14 mouse cellular contexts compared by ENCODE assay signal in genomic region chr14:106269680-106270079, GRCm38 (mm10).
A peak's percentile ranks its signal among the peaks of the same experiment; 100 is the strongest.
DNase-seq lines count a peak whose midpoint lies in the region; ATAC-seq and TF ChIP-seq lines count a peak whose summit lies in the region.
"Had no signal": no experiment of that assay in that cellular context is flagged by ENCODE, and none has a peak within 500 bp of the region (broad histone marks: within the 10 kb centered on the region; RNA-seq: fewer than 3 reads in every experiment).

No protein-coding gene starts in this region.

- DNase-seq in forebrain, postnatal 0 days = peak; percentile 59
- DNase-seq in forebrain, embryonic 11.5 days (ENCODE audit: low spot score) = no peak
- DNase-seq in NIH3T3 (ENCODE audit: low read depth) = peak; percentile 51
- DNase-seq in embryonic facial prominence, embryonic 11.5 days (ENCODE audit: low spot score) = peak; percentile 85
- peak; percentile 50 for DNase-seq in gastrocnemius, postnatal 14 days
- no peak for DNase-seq in c-Kit-positive CD71-positive TER-119-positive erythroid progenitor cells, embryonic 14.5 days (ENCODE audit: low spot score)
- no peak for DNase-seq in heart, adult 11 months
- DNase-seq in midbrain, embryonic 11.5 days (ENCODE audit: low spot score, missing footprints) = no peak
- DNase-seq: adrenal gland, postnatal 25 days; cerebellum, postnatal 36 days; heart, postnatal 10 days; kidney, adult 8-10 months had no signal

- H3K9ac ChIP-seq in forebrain, postnatal 0 days = no peak overlapping the region
- H3K9ac ChIP-seq in forebrain, embryonic 11.5 days (ENCODE audit: low read length) = no peak overlapping the region
- no peak overlapping the region for H3K9ac ChIP-seq in embryonic facial prominence, embryonic 11.5 days (replicated peaks; ENCODE audit: low read length)
- no peak overlapping the region for H3K9ac ChIP-seq in midbrain, embryonic 11.5 days (ENCODE audit: low read length)
- H3K9ac ChIP-seq: liver, embryonic 15.5 days had no signal

- peak; percentile 50 for ATAC-seq in forebrain, postnatal 0 days
- no peak for ATAC-seq in forebrain, embryonic 11.5 days (replicated peaks; ENCODE audit: low FRiP score)
- ATAC-seq in embryonic facial prominence, embryonic 11.5 days (replicated peaks; ENCODE audit: insufficient number of reproducible peaks, low FRiP score, low TSS enrichment, low read depth) = peak; percentile 82; the same call in 1 of the 2 replicates
- ATAC-seq in midbrain, embryonic 11.5 days (ENCODE audit: low FRiP score) = no peak

- H3K9me3 ChIP-seq in forebrain, postnatal 0 days (ENCODE audit: low read length) = no peaks in the 10 kb centered on the region
- no peaks in the 10 kb centered on the region for H3K9me3 ChIP-seq in forebrain, embryonic 11.5 days (ENCODE audit: control insufficient read depth, low read length)
- H3K9me3 ChIP-seq in embryonic facial prominence, embryonic 11.5 days (replicated peaks; ENCODE audit: control insufficient read depth, low read length) = no peaks in the 10 kb centered on the region
- no peaks in the 10 kb centered on the region for H3K9me3 ChIP-seq in midbrain, embryonic 11.5 days (ENCODE audit: control insufficient read depth, low read length)
- H3K9me3 ChIP-seq: liver, embryonic 15.5 days had no signal

- H3K4me1 ChIP-seq in forebrain, postnatal 0 days (ENCODE audit: insufficient read depth) = no peaks in the 10 kb centered on the region
- H3K4me1 ChIP-seq in forebrain, embryonic 11.5 days (replicated peaks; ENCODE audit: control insufficient read depth, insufficient read depth, low read length) = no peaks in the 10 kb centered on the region
- H3K4me1 ChIP-seq in embryonic facial prominence, embryonic 11.5 days (ENCODE audit: control insufficient read depth, insufficient read depth, low read length) = no peaks in the 10 kb centered on the region
- no peaks in the 10 kb centered on the region for H3K4me1 ChIP-seq in midbrain, embryonic 11.5 days (ENCODE audit: control insufficient read depth, insufficient read depth, low read length)
- H3K4me1 ChIP-seq: liver, embryonic 15.5 days had no signal

- no peak overlapping the region for H3K4me2 ChIP-seq in forebrain, postnatal 0 days (ENCODE audit: low read depth)
- H3K4me2 ChIP-seq in forebrain, embryonic 11.5 days (ENCODE audit: low read depth, low read length, severe bottlenecking) = no peak overlapping the region
- H3K4me2 ChIP-seq in embryonic facial prominence, embryonic 11.5 days (ENCODE audit: low read depth, low read length) = no peak overlapping the region
- H3K4me2 ChIP-seq in midbrain, embryonic 11.5 days = no peak overlapping the region
- H3K4me2 ChIP-seq: liver, embryonic 15.5 days had no signal

- H3K4me3 ChIP-seq in forebrain, postnatal 0 days (ENCODE audit: low read depth, low read length) = no peak overlapping the region
- H3K4me3 ChIP-seq in forebrain, embryonic 11.5 days (ENCODE audit: low read depth, low read length) = no peak overlapping the region
- no peak overlapping the region for H3K4me3 ChIP-seq in embryonic facial prominence, embryonic 11.5 days (ENCODE audit: low read depth, low read length)
- no peak overlapping the region for H3K4me3 ChIP-seq in midbrain, embryonic 11.5 days (ENCODE audit: low read depth, low read length)
- H3K4me3 ChIP-seq: left cerebral cortex, adult 2 months; liver, embryonic 15.5 days had no signal

- H3K36me3 ChIP-seq in forebrain, postnatal 0 days (ENCODE audit: insufficient read depth) = no peaks in the 10 kb centered on the region
- no peaks in the 10 kb centered on the region for H3K36me3 ChIP-seq in forebrain, embryonic 11.5 days (ENCODE audit: control insufficient read depth, insufficient read depth, low read length)
- H3K36me3 ChIP-seq in embryonic facial prominence, embryonic 11.5 days (replicated peaks; ENCODE audit: control insufficient read depth, insufficient read depth, low read depth, low read length) = no peaks in the 10 kb centered on the region
- H3K36me3 ChIP-seq in midbrain, embryonic 11.5 days (ENCODE audit: control insufficient read depth, insufficient read depth, low read length) = no peaks in the 10 kb centered on the region
- H3K36me3 ChIP-seq: liver, embryonic 15.5 days had no signal

- TF ChIP-seq CTCF in forebrain, postnatal 0 days (IDR thresholded peaks at IDR 0.05; ENCODE audit: low read depth) = no peak

- intact Hi-C loops in gastrocnemius, postnatal 14 days (cut with DNase I; ENCODE audit: low total_unique reads) = no loop called here

- no peak overlapping the region for H3K27ac ChIP-seq in forebrain, postnatal 0 days (ENCODE audit: low read depth, low read length)
- no peak overlapping the region for H3K27ac ChIP-seq in forebrain, embryonic 11.5 days (ENCODE audit: low read depth, low read length)
- H3K27ac ChIP-seq in embryonic facial prominence, embryonic 11.5 days (replicated peaks; ENCODE audit: low read depth, low read length) = peak overlapping the region; percentile 41; the same call in 1 of the 2 replicates
- no peak overlapping the region for H3K27ac ChIP-seq in midbrain, embryonic 11.5 days (ENCODE audit: low read depth, low read length)
- H3K27ac ChIP-seq: left cerebral cortex, adult 2 months; liver, embryonic 15.5 days had no signal

- 59% methylated on average over 6 of the region's 6 CpGs for WGBS in forebrain, postnatal 0 days
- 73% methylated on average over 6 of the region's 6 CpGs for WGBS in forebrain, embryonic 11.5 days
- WGBS in embryonic facial prominence, embryonic 11.5 days = 18% methylated on average over 6 of the region's 6 CpGs
- WGBS in midbrain, embryonic 11.5 days = 73% methylated on average over 6 of the region's 6 CpGs

- no peaks in the 10 kb centered on the region for H3K27me3 ChIP-seq in forebrain, postnatal 0 days (ENCODE audit: insufficient read depth, low read length)
- H3K27me3 ChIP-seq in forebrain, embryonic 11.5 days (ENCODE audit: control insufficient read depth, insufficient read depth, low read length) = no peaks in the 10 kb centered on the region
- no peaks in the 10 kb centered on the region for H3K27me3 ChIP-seq in embryonic facial prominence, embryonic 11.5 days (ENCODE audit: control insufficient read depth, insufficient read depth, low read length)
- H3K27me3 ChIP-seq in midbrain, embryonic 11.5 days (ENCODE audit: control insufficient read depth, insufficient read depth, low read length) = no peaks in the 10 kb centered on the region
- H3K27me3 ChIP-seq: liver, embryonic 15.5 days had no signal

Comparison
In these comparisons a context has a peak if more than half of its experiments do, and no peak if none do; other contexts are left out.
1. ATAC-seq: peak in forebrain, postnatal 0 days (single experiment) and embryonic facial prominence, embryonic 11.5 days (single experiment); none in forebrain, embryonic 11.5 days (single experiment) and midbrain, embryonic 11.5 days (single experiment).
2. DNase-seq: peak in forebrain, postnatal 0 days (single experiment), NIH3T3 (single experiment), embryonic facial prominence, embryonic 11.5 days (single experiment) and gastrocnemius, postnatal 14 days (single experiment); none in forebrain, embryonic 11.5 days (single experiment), c-Kit-positive CD71-positive TER-119-positive erythroid progenitor cells, embryonic 14.5 days (single experiment), heart, adult 11 months (single experiment) and midbrain, embryonic 11.5 days (single experiment).